Mouse (Mus musculus): ENCODE measurements around the gene Zfp819.

DNA sequence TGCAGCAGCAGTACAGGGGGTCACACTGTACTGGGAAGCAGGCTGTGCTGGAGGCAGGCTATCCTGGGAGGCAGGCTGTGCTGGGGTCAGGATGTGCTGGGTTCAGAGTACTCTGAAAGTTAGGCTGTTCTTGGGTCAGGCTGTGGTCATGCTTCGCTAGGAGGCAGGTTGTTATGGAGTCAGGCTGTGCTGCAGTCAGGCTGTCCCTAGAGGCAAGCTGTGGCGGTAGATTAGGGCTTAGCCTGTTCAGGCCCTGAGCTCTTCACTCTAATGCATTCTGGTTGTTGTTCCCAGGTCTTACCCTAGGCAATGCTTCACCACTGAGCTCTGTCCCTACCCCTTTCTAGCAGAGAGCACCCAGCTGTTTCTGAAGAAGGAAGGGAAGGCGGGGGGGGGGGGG is 18.1 kb downstream of the Zfp819 start:
- TF ChIP-seq MAX (IDR thresholded peaks at IDR 0.05; ENCODE audit: low read depth) (no peak), POLR2A (IDR thresholded peaks at IDR 0.05; ENCODE audit: insufficient read length, low read depth) (no peak), MYOG (IDR thresholded peaks at IDR 0.05; ENCODE audit: control insufficient read depth in 1 of 3, insufficient read depth in 1 of 3, insufficient read length in 2 of 3, low read depth in 2 of 3) (no peak), CEBPB (IDR thresholded peaks at IDR 0.05; ENCODE audit: insufficient read depth, poor library complexity, severe bottlenecking) (no peak), USF1 (IDR thresholded peaks at IDR 0.05; ENCODE audit: low read depth) (no peak), E2F4 (IDR thresholded peaks at IDR 0.05; ENCODE audit: insufficient read depth) (no peak), TCF3 (IDR thresholded peaks at IDR 0.05; ENCODE audit: insufficient read length, low read depth) (no peak)
